Mouse (Mus musculus) ES-Bruce4 (cell line): ENCODE measurements around the gene Bace2. TPM values are rescaled to one million over a fixed set of nuclear protein-coding genes. Genes with fewer than 3 reads are reported as not detected.

Source experiments
- H3K27ac ChIP-seq: 2 replicates; pipeline ENCODE4 v1.5.1; 2012; ENCODE audit warnings: low read length, inconsistent platforms; ENCODE audit not compliant: insufficient read depth
- H3K27me3 ChIP-seq: 2 replicates; pipeline ENCODE4 v1.6.1; 2012; ENCODE audit warnings: mild to moderate bottlenecking, low read length, inconsistent platforms; ENCODE audit not compliant: control insufficient read depth, poor library complexity, insufficient read depth, severe bottlenecking
- H3K36me3 ChIP-seq: 2 replicates; pipeline ENCODE4 v1.6.1; 2012; ENCODE audit warnings: inconsistent platforms, mild to moderate bottlenecking, low read length, moderate library complexity; ENCODE audit not compliant: control insufficient read depth, poor library complexity, insufficient read depth, severe bottlenecking
- H3K4me1 ChIP-seq: one replicate; pipeline ENCODE4 v1.8.1; 2011; ENCODE audit warnings: low read length; ENCODE audit not compliant: control insufficient read depth, insufficient read depth
- H3K4me3 ChIP-seq: 2 replicates; pipeline ENCODE4 v1.5.1; 2011; ENCODE audit warnings: low read depth, mild to moderate bottlenecking, low read length
- H3K9ac ChIP-seq: 2 replicates; pipeline ENCODE4 v1.6.1; 2012; ENCODE audit warnings: low read depth, mild to moderate bottlenecking, inconsistent platforms; ENCODE audit not compliant: poor library complexity, severe bottlenecking
- H3K9me3 ChIP-seq: replicated peaks from 2 replicates; pipeline ENCODE4 v1.6.1; 2012; ENCODE audit warnings: mild to moderate bottlenecking, low read length, inconsistent platforms; ENCODE audit not compliant: control insufficient read depth, poor library complexity, insufficient read depth, severe bottlenecking
- CTCF ChIP-seq: IDR thresholded peaks from one replicate; pipeline ENCODE4 v1.8.1; 2011; ENCODE audit warnings: low read depth, low read length
- EP300 ChIP-seq: IDR thresholded peaks from 2 replicates; pipeline ENCODE4 v1.6.1; 2011; ENCODE audit warnings: low read depth, low read length; ENCODE audit not compliant: insufficient read depth
- POLR2A ChIP-seq: IDR thresholded peaks from one replicate; pipeline ENCODE4 v1.8.1; 2011; ENCODE audit warnings: low read length; ENCODE audit not compliant: insufficient read depth
- polyA plus RNA-seq: library from polyadenylated mRNA; stranded (reverse); fragments of >200 nt; gene quantifications from 2 replicates; pipeline ENCODE4 v1.2.4, GENCODE M21; 2011; ENCODE audit warnings: low read depth; ENCODE audit not compliant: missing spikeins, insufficient read depth, insufficient read length

Bace2 gene
- polyA plus RNA-seq, 1 experiment = not detected

GRCm38 (mm10) chr16:97467993-97468791 lies 111.7 kb downstream of the Bace2 start:
- Histone ChIP-seq H3K27me3 (no peaks in the 10 kb centered on the region; the same call in 1 of the 2 replicates), H3K4me3 (no peak overlapping the region), H3K36me3 (no peaks in the 10 kb centered on the region), H3K4me1 (no peaks in the 10 kb centered on the region), H3K27ac (no peak overlapping the region), H3K9me3 (no peaks in the 10 kb centered on the region), H3K9ac (no peak overlapping the region)
- TF ChIP-seq EP300 (no peak), CTCF (no peak), POLR2A (no peak)

- Histone ChIP-seq H3K36me3 (no peaks in the 10 kb centered on the region), H3K9me3 (no peaks in the 10 kb centered on the region), H3K27ac (no peak overlapping the region), H3K4me1 (no peaks in the 10 kb centered on the region), H3K9ac (no peak overlapping the region), H3K27me3 (no peaks in the 10 kb centered on the region), H3K4me3 (no peak overlapping the region)
- TF ChIP-seq CTCF = no peak
- no peak for TF ChIP-seq POLR2A
- TF ChIP-seq EP300 = no peak
Observed at GRCm38 (mm10) chr16:97474671-97475070, 118.1 kb downstream of the Bace2 start.

GRCm38 (mm10) chr16:97475581-97475980 lies 119.0 kb downstream of the Bace2 start:
- TF ChIP-seq EP300 = no peak
- TF ChIP-seq CTCF = no peak
- no peak for TF ChIP-seq POLR2A
- no peaks in the 10 kb centered on the region for H3K4me1 ChIP-seq
- no peak overlapping the region for H3K9ac ChIP-seq
- no peaks in the 10 kb centered on the region for H3K27me3 ChIP-seq
- no peaks in the 10 kb centered on the region for H3K36me3 ChIP-seq
- no peak overlapping the region for H3K27ac ChIP-seq
- H3K9me3 ChIP-seq = no peaks in the 10 kb centered on the region
- no peak overlapping the region for H3K4me3 ChIP-seq

GRCm38 (mm10) chr16:97476524-97476923 lies 120.0 kb downstream of the Bace2 start:
- TF ChIP-seq CTCF = no peak
- TF ChIP-seq POLR2A = no peak
- no peak for TF ChIP-seq EP300
- H3K9me3 ChIP-seq = no peaks in the 10 kb centered on the region
- no peak overlapping the region for H3K27ac ChIP-seq
- H3K27me3 ChIP-seq = no peaks in the 10 kb centered on the region
- no peaks in the 10 kb centered on the region for H3K36me3 ChIP-seq
- no peaks in the 10 kb centered on the region for H3K4me1 ChIP-seq
- no peak overlapping the region for H3K4me3 ChIP-seq
- no peak overlapping the region for H3K9ac ChIP-seq

GRCm38 (mm10) chr16:97478655-97479054 lies 122.1 kb downstream of the Bace2 start:
- Histone ChIP-seq H3K9ac (no peak overlapping the region), H3K27me3 (no peaks in the 10 kb centered on the region), H3K9me3 (no peaks in the 10 kb centered on the region), H3K4me3 (no peak overlapping the region), H3K36me3 (no peaks in the 10 kb centered on the region), H3K27ac (no peak overlapping the region), H3K4me1 (no peaks in the 10 kb centered on the region)
- TF ChIP-seq CTCF (no peak), POLR2A (no peak), EP300 (no peak)

- H3K9me3 ChIP-seq = no peaks in the 10 kb centered on the region
- no peaks in the 10 kb centered on the region for H3K36me3 ChIP-seq
- no peak overlapping the region for H3K4me3 ChIP-seq
- no peaks in the 10 kb centered on the region for H3K27me3 ChIP-seq
- H3K9ac ChIP-seq = no peak overlapping the region
- TF ChIP-seq POLR2A (no peak), CTCF (no peak), EP300 (no peak)
- no peaks in the 10 kb centered on the region for H3K4me1 ChIP-seq
- H3K27ac ChIP-seq = no peak overlapping the region
Observed at GRCm38 (mm10) chr16:97492369-97492768, 135.8 kb downstream of the Bace2 start.

Other genes with a start within 250 kb of the Bace2 start
- gene Dscam, start 186.0 kb upstream of the Bace2 start, polyA plus RNA-seq = 0.13 TPM in 1 of 2 replicates, not detected in the other
- gene Mx1, start 106.2 kb downstream of the Bace2 start, polyA plus RNA-seq = not detected in 2 replicates
- not detected in 2 replicates for gene Fam3b, start 158.1 kb downstream of the Bace2 start, polyA plus RNA-seq